Mouse (Mus musculus) forebrain, embryonic 10.5 days (tissue): Measurements from ENCODE around the gene Plekha8. TPM values are rescaled to one million over a fixed set of nuclear protein-coding genes. Genes with fewer than 3 reads are reported as not detected.

Source experiments
- DNase-seq: peaks from one replicate; pipeline ENCODE4 v3.0.0-alpha.2; 2017; ENCODE audit warnings: low spot score; ENCODE audit errors: extremely low spot score
- H3K27ac ChIP-seq: fragments of 300-500 bp; sonication (generic); 2 replicates; pipeline ENCODE4 v1.5.1; 2016; ENCODE audit warnings: mild to moderate bottlenecking
- H3K27me3 ChIP-seq: fragments of 300-500 bp; sonication (generic); 2 replicates; pipeline ENCODE4 v1.6.1; 2016; ENCODE audit warnings: mild to moderate bottlenecking; ENCODE audit not compliant: poor library complexity, severe bottlenecking
- H3K36me3 ChIP-seq: fragments of 300-500 bp; sonication (generic); replicated peaks from 2 replicates; pipeline ENCODE4 v1.6.1; 2016; ENCODE audit warnings: mild to moderate bottlenecking, moderate library complexity
- H3K4me1 ChIP-seq: fragments of 300-500 bp; sonication (generic); 2 replicates; pipeline ENCODE4 v1.6.1; 2016
- H3K4me3 ChIP-seq: fragments of 300-500 bp; sonication (generic); 2 replicates; pipeline ENCODE4 v1.5.1; 2016; ENCODE audit warnings: mild to moderate bottlenecking, moderate library complexity
- H3K9me3 ChIP-seq: fragments of 300-500 bp; sonication (generic); 2 replicates; pipeline ENCODE4 v1.6.1; 2016; ENCODE audit warnings: mild to moderate bottlenecking, moderate library complexity
- WGBS: fragments of 180-500 bp; shearing (Covaris S2); methylation state at CpG from one replicate; pipeline ENCODE4 v1.1.7; 2016; 5-methylcytosine and 5-hydroxymethylcytosine counted together
- polyA plus RNA-seq: library from polyadenylated mRNA; unstranded; fragments of >200 nt; fragmentation: Nextera tagmentation; extraction: Ambion mirVana; gene quantifications from 2 replicates; pipeline ENCODE4 v1.2.1, GENCODE M21; 2016

Gene Plekha8
- polyA plus RNA-seq, 1 experiment from 2014 or later = 21.6 TPM

- no peak for DNase-seq
- Histone ChIP-seq H3K9me3 (no peaks in the 10 kb centered on the region), H3K27me3 (peaks cover 47% of the 10 kb centered on the region), H3K4me1 (peaks cover 18% of the 10 kb centered on the region), H3K4me3 (peak overlapping the region; percentile 93), H3K27ac (peak overlapping the region; percentile 84), H3K36me3 (no peaks in the 10 kb centered on the region)
- under 1% methylated on average over 61 of the region's 61 CpGs for WGBS
These were observed 87.0 kb downstream of the Plekha8 start for GRCm38 (mm10) chr6:54681746-54682428.

DNA sequence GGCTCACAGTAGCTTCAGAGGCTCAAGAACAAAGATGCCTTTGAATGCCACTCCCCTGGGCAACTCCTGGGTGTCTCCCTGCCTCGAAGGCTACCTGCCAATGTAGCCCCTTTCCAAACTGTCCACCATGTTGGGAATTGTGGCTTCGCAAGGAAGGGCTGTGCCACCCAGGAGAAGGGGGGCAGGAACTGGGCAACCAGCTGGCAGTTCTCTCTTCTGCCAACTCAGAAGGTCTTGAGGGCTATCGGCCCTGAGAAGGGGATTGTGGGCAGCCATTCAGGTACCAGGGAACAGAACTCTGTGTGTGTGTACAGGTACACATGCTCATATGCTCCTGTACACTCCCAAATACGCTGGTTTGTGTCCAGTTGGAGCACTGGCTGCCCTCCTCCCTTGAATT is 89.2 kb downstream of the Plekha8 start:
- Histone ChIP-seq H3K4me1 (peaks cover 18% of the 10 kb centered on the region), H3K36me3 (no peaks in the 10 kb centered on the region), H3K27me3 (peaks cover 43% of the 10 kb centered on the region), H3K9me3 (no peaks in the 10 kb centered on the region), H3K4me3 (no peak overlapping the region), H3K27ac (no peak overlapping the region)
- WGBS = 86% methylated on average over 4 of the region's 4 CpGs
- DNase-seq = no peak

DNA sequence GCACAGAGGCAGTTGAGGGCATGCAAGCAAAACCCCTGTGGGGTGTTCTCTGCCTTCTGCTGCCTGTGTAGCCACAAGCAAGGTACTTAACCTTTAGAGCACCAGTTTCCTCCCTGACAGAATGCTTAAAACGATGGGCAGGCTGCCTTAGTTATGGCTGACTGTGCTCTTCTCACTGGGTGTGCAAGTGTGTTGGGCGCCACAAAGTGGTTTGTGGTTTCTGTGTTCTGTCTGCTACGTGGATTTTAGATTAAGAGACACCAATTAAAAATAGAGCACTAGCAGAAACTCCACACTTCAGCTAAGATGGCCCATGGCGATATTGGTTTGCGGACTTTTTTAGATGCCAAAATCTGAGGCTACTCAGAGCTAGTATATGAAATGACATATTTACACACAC is 90.2 kb downstream of the Plekha8 start:
- DNase-seq = no peak
- no peak overlapping the region for H3K4me3 ChIP-seq
- H3K36me3 ChIP-seq = no peaks in the 10 kb centered on the region
- no peak overlapping the region for H3K27ac ChIP-seq
- peaks cover 18% of the 10 kb centered on the region for H3K4me1 ChIP-seq
- peaks cover 33% of the 10 kb centered on the region for H3K27me3 ChIP-seq
- H3K9me3 ChIP-seq = no peaks in the 10 kb centered on the region
- WGBS = 85% methylated on average over 5 of the region's 5 CpGs

DNA sequence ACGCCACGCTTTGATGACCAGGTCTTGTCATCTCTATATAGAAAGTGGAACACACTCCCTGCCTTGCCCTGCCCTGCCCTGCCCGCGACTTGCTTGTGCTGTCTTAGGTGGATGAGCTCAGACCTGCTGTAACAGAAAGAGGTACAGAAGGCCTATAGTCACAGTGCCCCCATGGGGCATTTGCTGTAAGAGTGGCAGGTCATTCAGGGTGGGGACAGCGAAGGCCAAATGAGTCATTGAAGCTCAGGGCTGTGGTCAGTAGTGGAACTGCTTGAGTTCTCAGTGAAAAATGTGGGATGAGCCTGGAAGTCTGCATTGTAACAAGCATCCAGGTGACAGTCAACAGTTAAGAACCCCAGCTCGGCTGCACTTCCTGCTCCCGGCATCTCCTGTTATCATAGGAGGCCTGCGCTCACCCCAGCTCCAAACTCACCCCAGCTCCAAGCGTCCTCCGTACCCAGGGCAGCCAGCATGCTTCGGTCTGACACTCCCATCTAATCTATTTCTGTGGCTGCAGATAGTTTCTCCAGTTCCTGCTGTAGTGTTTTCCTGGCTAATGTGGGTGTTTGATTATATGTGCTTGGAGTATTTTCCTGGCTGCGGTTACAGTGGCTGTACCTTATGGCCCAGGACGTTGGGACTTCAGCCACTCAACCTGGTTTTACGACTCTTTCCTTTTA is 90.9 kb downstream of the Plekha8 start:
- H3K4me1 ChIP-seq = peaks cover 15% of the 10 kb centered on the region
- WGBS = 84% methylated on average over 14 of the region's 14 CpGs
- no peak overlapping the region for H3K4me3 ChIP-seq
- no peak overlapping the region for H3K27ac ChIP-seq
- H3K36me3 ChIP-seq = no peaks in the 10 kb centered on the region
- DNase-seq = no peak
- H3K27me3 ChIP-seq = peaks cover 26% of the 10 kb centered on the region
- no peaks in the 10 kb centered on the region for H3K9me3 ChIP-seq

DNA sequence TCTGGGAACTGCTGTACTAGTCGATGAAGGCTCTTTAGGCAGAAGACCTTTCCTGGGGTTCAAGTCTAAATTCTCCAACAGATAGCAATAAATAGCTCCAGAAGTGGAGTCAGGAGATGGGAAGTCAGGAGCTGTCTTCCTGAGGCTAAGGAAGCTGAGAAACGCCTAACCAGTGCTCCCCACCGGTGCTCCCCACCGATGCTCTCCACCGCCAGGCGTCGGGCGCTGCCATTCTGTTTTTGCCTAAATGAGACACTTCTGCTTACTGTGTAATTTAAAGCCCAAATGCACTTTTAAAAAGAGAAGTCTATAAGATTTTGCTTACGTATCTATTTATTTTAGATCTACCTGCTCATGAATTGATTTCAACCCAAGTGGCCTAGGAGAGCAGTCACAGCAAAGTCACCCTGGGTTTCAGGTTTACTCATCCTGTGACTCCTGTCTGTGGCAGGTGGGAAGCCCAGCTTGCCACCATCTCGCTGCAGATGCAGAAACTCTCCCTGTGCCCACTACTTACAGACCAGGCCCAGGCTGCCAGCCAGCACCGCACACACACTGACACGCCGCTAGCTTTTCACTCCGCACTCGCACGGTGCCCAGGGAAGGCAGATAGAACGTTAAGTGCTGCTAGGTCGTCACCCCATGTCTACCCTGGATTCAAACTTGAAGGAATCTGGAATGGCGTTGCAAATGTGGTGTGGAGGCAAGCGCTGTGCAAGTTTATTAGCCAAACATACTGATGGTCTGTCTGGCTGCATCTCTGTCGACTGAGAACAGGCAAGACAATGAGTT is 92.2 kb downstream of the Plekha8 start:
- no peak overlapping the region for H3K4me3 ChIP-seq
- WGBS = 92% methylated on average over 21 of the region's 21 CpGs
- H3K36me3 ChIP-seq = no peaks in the 10 kb centered on the region
- no peaks in the 10 kb centered on the region for H3K9me3 ChIP-seq
- peaks cover 7% of the 10 kb centered on the region for H3K4me1 ChIP-seq
- H3K27ac ChIP-seq = no peak overlapping the region
- peaks cover 30% of the 10 kb centered on the region for H3K27me3 ChIP-seq
- no peak for DNase-seq

GRCm38 (mm10) chr6:54688467-54689323 is 93.8 kb downstream of the Plekha8 start:
- no peaks in the 10 kb centered on the region for H3K4me1 ChIP-seq
- no peak for DNase-seq
- peaks cover 14% of the 10 kb centered on the region for H3K27me3 ChIP-seq
- no peak overlapping the region for H3K27ac ChIP-seq
- no peaks in the 10 kb centered on the region for H3K36me3 ChIP-seq
- H3K4me3 ChIP-seq = no peak overlapping the region
- WGBS = 82% methylated on average over 18 of the region's 18 CpGs
- H3K9me3 ChIP-seq = no peaks in the 10 kb centered on the region

DNA sequence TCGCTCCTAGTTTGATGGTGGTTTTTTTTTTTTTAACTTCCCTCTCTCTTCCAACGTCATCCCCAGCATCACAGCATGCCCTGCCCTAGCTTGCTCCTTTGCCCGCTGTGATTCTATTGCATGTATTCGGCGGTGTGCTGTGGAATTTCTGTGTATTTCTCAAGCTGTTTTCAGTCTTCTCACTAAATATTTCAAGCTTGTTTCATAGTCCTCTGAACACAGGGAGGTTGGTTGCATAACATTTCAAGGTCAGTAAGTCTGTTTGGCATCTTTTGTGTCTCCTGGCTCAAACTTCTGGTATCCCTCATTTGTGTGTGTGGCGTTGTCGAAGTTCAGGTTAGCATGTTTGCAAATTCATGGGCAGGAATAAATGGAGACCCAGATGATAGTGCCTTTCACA is 94.8 kb downstream of the Plekha8 start:
- WGBS = 90% methylated on average over 7 of the region's 7 CpGs
- H3K36me3 ChIP-seq = no peaks in the 10 kb centered on the region
- H3K27me3 ChIP-seq = 0 out of 2 replicates have a peak, but pooled peaks cover 7% of the 10 kb centered on the region
- H3K4me1 ChIP-seq = no peaks in the 10 kb centered on the region
- H3K4me3 ChIP-seq = no peak overlapping the region
- DNase-seq = no peak
- no peak overlapping the region for H3K27ac ChIP-seq
- no peaks in the 10 kb centered on the region for H3K9me3 ChIP-seq

GRCm38 (mm10) chr6:54690838-54691237 is 95.9 kb downstream of the Plekha8 start:
- H3K27me3 ChIP-seq = 0 out of 2 replicates have a peak, but pooled peaks cover 7% of the 10 kb centered on the region
- no peak overlapping the region for H3K27ac ChIP-seq
- no peak overlapping the region for H3K4me3 ChIP-seq
- 88% methylated on average over 13 of the region's 13 CpGs for WGBS
- no peaks in the 10 kb centered on the region for H3K4me1 ChIP-seq
- DNase-seq = no peak
- no peaks in the 10 kb centered on the region for H3K9me3 ChIP-seq
- no peaks in the 10 kb centered on the region for H3K36me3 ChIP-seq

DNA sequence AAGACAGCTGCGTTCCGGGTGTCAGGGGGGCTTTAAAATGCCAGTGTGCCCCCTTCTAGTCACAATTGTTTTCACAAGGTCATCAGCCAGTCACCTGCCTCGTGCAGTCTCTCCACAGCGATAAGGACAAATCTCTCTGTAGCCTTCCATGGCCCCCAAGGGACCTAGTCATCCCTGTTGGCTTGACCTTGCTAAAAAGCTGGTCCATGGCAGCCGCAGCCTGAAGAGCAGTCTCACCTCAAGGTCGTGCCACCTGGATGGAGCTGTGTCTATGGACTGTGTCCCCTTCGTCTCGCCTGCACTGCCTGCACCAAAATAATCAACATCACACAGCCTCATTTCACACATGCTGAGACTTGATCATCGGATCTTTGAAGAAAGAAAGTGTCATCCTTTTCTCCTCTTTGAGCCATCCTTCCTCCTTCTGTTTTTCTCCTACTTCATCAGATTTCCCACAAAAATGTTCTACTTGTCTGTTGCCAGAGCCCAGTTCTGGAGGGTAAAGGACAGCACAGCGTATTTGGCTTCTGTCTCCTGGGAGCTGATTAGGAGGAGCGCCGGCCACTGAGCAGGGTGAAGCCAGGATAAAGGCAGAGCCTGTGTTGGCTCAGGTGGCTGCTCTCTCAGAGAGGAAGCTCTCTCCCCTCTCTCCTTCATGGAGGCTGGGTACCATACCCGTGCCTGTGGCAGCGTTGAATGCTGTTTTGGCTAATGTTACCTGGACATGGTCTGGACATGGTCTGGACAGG is 96.6 kb downstream of the Plekha8 start:
- Histone ChIP-seq H3K4me1 (no peaks in the 10 kb centered on the region), H3K4me3 (no peak overlapping the region), H3K36me3 (no peaks in the 10 kb centered on the region), H3K27ac (no peak overlapping the region), H3K27me3 (0 out of 2 replicates have a peak, but pooled peaks cover 7% of the 10 kb centered on the region), H3K9me3 (no peaks in the 10 kb centered on the region)
- DNase-seq = no peak
- WGBS = 81% methylated on average over 14 of the region's 14 CpGs

DNA sequence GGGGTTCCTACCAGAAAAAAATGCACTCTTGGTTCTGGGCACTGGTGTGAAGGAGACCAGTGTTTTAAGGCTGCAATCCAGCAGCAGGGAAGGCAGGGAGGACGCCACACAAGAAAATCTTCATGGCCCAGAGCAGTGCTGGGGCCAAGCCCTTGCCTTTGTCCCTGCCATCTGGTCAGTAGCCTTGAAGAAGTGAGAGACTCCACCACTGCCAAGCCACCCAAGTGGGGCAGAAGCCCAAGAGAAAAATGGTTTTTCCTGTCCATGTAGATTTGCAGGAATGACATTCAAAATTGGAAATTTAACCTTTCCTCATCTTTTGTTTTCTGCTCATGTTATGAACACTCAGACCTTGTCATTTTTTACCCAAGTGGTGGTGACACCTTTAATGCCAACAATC is 97.3 kb downstream of the Plekha8 start:
- no peaks in the 10 kb centered on the region for H3K36me3 ChIP-seq
- DNase-seq = no peak
- no peaks in the 10 kb centered on the region for H3K4me1 ChIP-seq
- H3K4me3 ChIP-seq = no peak overlapping the region
- H3K27me3 ChIP-seq = peaks cover 13% of the 10 kb centered on the region; the same call in 1 of the 2 replicates
- WGBS = 64% methylated on average over 1 of the region's 1 CpGs
- no peaks in the 10 kb centered on the region for H3K9me3 ChIP-seq
- no peak overlapping the region for H3K27ac ChIP-seq

GRCm38 (mm10) chr6:54693286-54693685 is 98.4 kb downstream of the Plekha8 start:
- Histone ChIP-seq H3K4me3 (no peak overlapping the region), H3K4me1 (no peaks in the 10 kb centered on the region), H3K9me3 (no peaks in the 10 kb centered on the region), H3K27ac (no peak overlapping the region), H3K27me3 (peaks cover 22% of the 10 kb centered on the region), H3K36me3 (no peaks in the 10 kb centered on the region)
- DNase-seq = no peak
- 93% methylated on average over 6 of the region's 6 CpGs for WGBS
